Mouse (Mus musculus): ENCODE data around the gene Wfikkn1. TPM values are rescaled to one million over a fixed set of nuclear protein-coding genes. Genes with fewer than 3 reads are reported as not detected.
"Not testable (repeated sequence)": the region's sequence is repeated elsewhere in the genome, so short reads cannot be mapped to it uniquely, and the experiment has no call there.

Gene Wfikkn1
- polyA plus RNA-seq, 1 experiment from 2014 or later, result 0.71 TPM

GRCm38 (mm10) chr17:25873405-25874147 lies 7.1 kb downstream of the Wfikkn1 start:
- Histone ChIP-seq H3K36me3 (replicated peaks; ENCODE audit: control insufficient read depth, insufficient read depth) (peaks cover 10% of the 10 kb centered on the region), H3K27me3 (ENCODE audit: control insufficient read depth, insufficient read depth, low read length) (no peaks in the 10 kb centered on the region), H3K4me2 (replicated peaks) (peak overlapping the region; percentile 78), H3K27ac (peak overlapping the region; percentile 94), H3K4me1 (replicated peaks; ENCODE audit: control insufficient read depth, insufficient read depth, low read length) (peaks cover 23% of the 10 kb centered on the region), H3K4me3 (replicated peaks; ENCODE audit: low read length) (peak overlapping the region; percentile 68), H3K9ac (no peak overlapping the region), H3K9me3 (ENCODE audit: control insufficient read depth, low read length) (no peaks in the 10 kb centered on the region)
- DNase-seq (ENCODE audit: low spot score) (no peak), ATAC-seq (ENCODE audit: low FRiP score) (no peak)
- WGBS, result 84% methylated on average over 11 of the region's 11 CpGs

DNA sequence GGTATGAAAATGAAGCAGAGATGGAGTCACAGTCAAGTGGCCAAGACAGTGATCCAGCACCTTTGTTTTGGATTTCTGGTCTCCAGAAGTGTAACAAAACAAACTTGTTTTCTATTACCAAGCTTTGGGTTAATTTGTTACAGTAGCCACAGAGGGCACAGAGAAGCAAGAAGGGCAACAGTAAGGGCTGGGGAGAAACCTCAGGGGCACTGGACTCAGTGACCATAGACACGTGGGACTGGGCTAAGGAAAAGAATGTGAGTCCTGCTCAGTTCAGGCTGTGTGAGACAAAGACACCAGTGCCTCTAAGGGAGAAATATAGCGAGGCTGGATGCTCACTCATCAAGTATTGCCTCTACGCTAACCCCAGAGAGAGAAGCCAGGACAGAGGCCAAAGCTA lies 8.0 kb downstream of the Wfikkn1 start:
- H3K4me1 ChIP-seq (replicated peaks; ENCODE audit: control insufficient read depth, insufficient read depth, low read length), result peaks cover 27% of the 10 kb centered on the region
- WGBS, result 87% methylated on average over 3 of the region's 3 CpGs
- H3K4me2 ChIP-seq (replicated peaks), result no peak overlapping the region
- H3K27me3 ChIP-seq (ENCODE audit: control insufficient read depth, insufficient read depth, low read length), result no peaks in the 10 kb centered on the region
- H3K4me3 ChIP-seq (replicated peaks; ENCODE audit: low read length), result no peak overlapping the region
- no peak for ATAC-seq (ENCODE audit: low FRiP score)
- no peaks in the 10 kb centered on the region for H3K9me3 ChIP-seq (ENCODE audit: control insufficient read depth, low read length)
- no peak for DNase-seq (ENCODE audit: low spot score)
- no peak overlapping the region for H3K9ac ChIP-seq
- peaks cover 1% of the 10 kb centered on the region; the same call in 1 of the 2 replicates for H3K36me3 ChIP-seq (replicated peaks; ENCODE audit: control insufficient read depth, insufficient read depth)
- no peak overlapping the region for H3K27ac ChIP-seq

DNA sequence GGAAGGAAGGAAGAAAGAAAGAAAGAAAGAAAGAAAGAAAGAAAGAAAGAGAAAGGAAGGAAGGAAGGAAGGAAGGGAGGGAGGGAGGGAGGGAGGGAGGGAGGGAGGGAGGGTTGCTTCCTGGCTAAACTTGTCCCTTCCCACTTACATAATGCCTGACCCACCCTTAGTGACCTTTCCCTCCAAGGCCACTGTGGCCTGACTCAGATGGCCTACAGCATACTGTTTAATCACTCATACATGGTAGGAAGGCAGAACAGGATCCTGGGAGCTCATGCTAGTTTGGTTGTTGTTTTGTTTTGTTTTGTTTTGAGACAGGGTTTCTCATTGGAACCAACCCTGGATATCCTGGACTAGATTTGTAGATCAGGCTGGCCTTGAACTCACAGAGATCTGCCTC lies 9.1 kb downstream of the Wfikkn1 start:
- not testable (repeated sequence) for ATAC-seq (ENCODE audit: low FRiP score); H3K9ac ChIP-seq; H3K4me2 ChIP-seq (replicated peaks); H3K4me3 ChIP-seq (replicated peaks; ENCODE audit: low read length); H3K9me3 ChIP-seq (ENCODE audit: control insufficient read depth, low read length); H3K27me3 ChIP-seq (ENCODE audit: control insufficient read depth, insufficient read depth, low read length); H3K36me3 ChIP-seq (replicated peaks; ENCODE audit: control insufficient read depth, insufficient read depth); H3K27ac ChIP-seq; DNase-seq (ENCODE audit: low spot score)
- H3K4me1 ChIP-seq (replicated peaks; ENCODE audit: control insufficient read depth, insufficient read depth, low read length), result peaks cover 24% of the 10 kb centered on the region

GRCm38 (mm10) chr17:25869954-25870353 lies 10.7 kb downstream of the Wfikkn1 start:
- no peaks in the 10 kb centered on the region for H3K9me3 ChIP-seq (ENCODE audit: control insufficient read depth, low read length)
- WGBS, result 89% methylated on average over 2 of the region's 2 CpGs
- H3K9ac ChIP-seq, result no peak overlapping the region
- H3K4me2 ChIP-seq (replicated peaks), result no peak overlapping the region
- DNase-seq (ENCODE audit: low spot score), result no peak
- peaks cover 17% of the 10 kb centered on the region for H3K4me1 ChIP-seq (replicated peaks; ENCODE audit: control insufficient read depth, insufficient read depth, low read length)
- no peaks in the 10 kb centered on the region for H3K36me3 ChIP-seq (replicated peaks; ENCODE audit: control insufficient read depth, insufficient read depth)
- no peaks in the 10 kb centered on the region for H3K27me3 ChIP-seq (ENCODE audit: control insufficient read depth, insufficient read depth, low read length)
- H3K4me3 ChIP-seq (replicated peaks; ENCODE audit: low read length), result no peak overlapping the region
- no peak overlapping the region for H3K27ac ChIP-seq
- no peak for ATAC-seq (ENCODE audit: low FRiP score)

GRCm38 (mm10) chr17:25869498-25869897 lies 11.2 kb downstream of the Wfikkn1 start:
- DNase-seq (ENCODE audit: low spot score) (no peak), ATAC-seq (ENCODE audit: low FRiP score) (no peak)
- H3K4me3 ChIP-seq (replicated peaks; ENCODE audit: low read length), result no peak overlapping the region
- H3K4me1 ChIP-seq (replicated peaks; ENCODE audit: control insufficient read depth, insufficient read depth, low read length), result peaks cover 17% of the 10 kb centered on the region
- no peaks in the 10 kb centered on the region for H3K36me3 ChIP-seq (replicated peaks; ENCODE audit: control insufficient read depth, insufficient read depth)
- 91% methylated on average over 8 of the region's 8 CpGs for WGBS
- H3K4me2 ChIP-seq (replicated peaks), result no peak overlapping the region
- no peak overlapping the region for H3K27ac ChIP-seq
- H3K27me3 ChIP-seq (ENCODE audit: control insufficient read depth, insufficient read depth, low read length), result no peaks in the 10 kb centered on the region
- H3K9me3 ChIP-seq (ENCODE audit: control insufficient read depth, low read length), result no peaks in the 10 kb centered on the region
- no peak overlapping the region for H3K9ac ChIP-seq

- no peaks in the 10 kb centered on the region for H3K27me3 ChIP-seq (ENCODE audit: control insufficient read depth, insufficient read depth, low read length)
- H3K27ac ChIP-seq, result 0 out of 2 replicates have a peak within 1 kb of the TSS, but pooled peaks have one; percentile 10
- H3K4me2 ChIP-seq (replicated peaks), result peak within 1 kb of the TSS; percentile 92
- peaks cover 12% of the 10 kb centered on the region for H3K4me1 ChIP-seq (replicated peaks; ENCODE audit: control insufficient read depth, insufficient read depth, low read length)
- no peaks in the 10 kb centered on the region for H3K36me3 ChIP-seq (replicated peaks; ENCODE audit: control insufficient read depth, insufficient read depth)
- ATAC-seq (ENCODE audit: low FRiP score), result peak; percentile 88
- H3K9ac ChIP-seq, result peak within 1 kb of the TSS; percentile 70
- no peaks in the 10 kb centered on the region for H3K9me3 ChIP-seq (ENCODE audit: control insufficient read depth, low read length)
- DNase-seq (ENCODE audit: low spot score), result peak; percentile 77
- H3K4me3 ChIP-seq (replicated peaks; ENCODE audit: low read length), result peak within 1 kb of the TSS; percentile 72
- WGBS, result under 1% methylated on average over 24 of the region's 24 CpGs
Measured at GRCm38 (mm10) chr17:25868601-25869191, 12.0 kb downstream of the Wfikkn1 start, which contains the start of gene Mcrip2. Mcrip2 (minus strand) TSS chr17:25868764.

DNA sequence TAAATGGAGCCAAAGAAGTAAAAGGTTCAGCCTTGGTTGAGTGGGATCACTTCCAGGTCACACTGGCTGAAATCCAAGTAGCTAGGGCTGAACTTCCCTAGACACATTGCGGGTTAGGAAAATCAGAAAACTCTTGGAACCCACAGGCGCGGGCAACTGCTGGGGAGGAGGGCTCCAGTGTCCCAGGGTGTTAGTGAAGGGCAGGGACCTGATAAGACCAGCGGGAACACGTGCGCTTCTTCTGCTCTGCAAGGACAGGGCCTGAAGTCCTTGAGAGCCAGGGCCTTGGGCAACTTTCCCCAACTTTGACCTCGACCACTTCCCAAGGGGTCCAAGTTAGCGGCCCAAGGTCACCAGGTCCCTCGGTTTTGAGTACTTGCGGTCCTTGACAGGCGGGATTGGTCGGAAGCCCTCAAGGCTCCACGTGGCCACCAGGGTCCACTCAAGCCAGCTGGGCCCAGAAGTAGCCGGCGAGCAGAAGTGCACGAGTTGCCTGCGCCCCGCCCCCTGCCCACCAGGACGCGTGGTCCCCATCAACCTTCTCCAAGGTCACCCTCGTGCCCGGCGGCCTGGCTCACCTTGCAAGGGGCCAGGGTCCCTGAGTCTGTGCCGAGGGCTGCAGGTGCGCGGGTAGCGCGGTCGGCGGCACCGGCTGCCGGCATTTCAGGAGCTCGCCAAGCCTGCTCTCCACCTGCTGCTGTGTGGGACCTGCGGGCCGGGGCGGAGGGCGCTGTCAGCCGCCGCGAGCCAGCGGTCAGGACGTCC lies 12.6 kb downstream of the Wfikkn1 start:
- 1% methylated on average over 41 of the region's 42 CpGs for WGBS
- 0 out of 2 replicates have a peak overlapping the region, but pooled peaks have one; percentile 10 for H3K27ac ChIP-seq
- DNase-seq (ENCODE audit: low spot score), result no peak

DNA sequence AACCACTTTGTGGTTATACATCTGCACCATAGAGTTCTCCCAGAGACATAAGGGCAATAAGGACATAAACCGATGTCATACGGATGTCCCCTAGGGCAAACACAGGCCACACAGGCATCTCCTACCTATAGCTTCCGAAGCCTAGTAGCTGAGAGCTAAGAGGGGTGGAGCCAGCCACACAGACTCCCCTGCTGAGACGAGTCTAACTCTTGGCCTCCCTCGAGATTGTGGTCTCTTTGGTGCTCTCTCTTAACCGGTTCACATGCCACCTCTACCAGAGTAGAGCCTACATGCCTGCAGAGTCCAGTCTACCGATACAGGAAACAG lies 13.2 kb downstream of the Wfikkn1 start:
- Histone ChIP-seq H3K4me1 (replicated peaks; ENCODE audit: control insufficient read depth, insufficient read depth, low read length) (peaks cover 12% of the 10 kb centered on the region), H3K4me3 (replicated peaks; ENCODE audit: low read length) (peak overlapping the region; percentile 72), H3K9me3 (ENCODE audit: control insufficient read depth, low read length) (no peaks in the 10 kb centered on the region), H3K36me3 (replicated peaks; ENCODE audit: control insufficient read depth, insufficient read depth) (no peaks in the 10 kb centered on the region), H3K9ac (peak overlapping the region; percentile 70; the same call in 1 of the 2 replicates), H3K27ac (no peak overlapping the region), H3K27me3 (ENCODE audit: control insufficient read depth, insufficient read depth, low read length) (no peaks in the 10 kb centered on the region), H3K4me2 (replicated peaks) (peak overlapping the region; percentile 92)
- no peak for DNase-seq (ENCODE audit: low spot score)
- no peak for ATAC-seq (ENCODE audit: low FRiP score)
- WGBS, result 20% methylated on average over 7 of the region's 7 CpGs

More for the DNA sequence above, 12.6 kb downstream of the Wfikkn1 start:
- H3K4me2 ChIP-seq (replicated peaks), result peak overlapping the region; percentile 92
- H3K4me3 ChIP-seq (replicated peaks; ENCODE audit: low read length), result peak overlapping the region; percentile 72
- ATAC-seq (ENCODE audit: low FRiP score), result no peak; the same call in 1 of the 2 replicates
- no peaks in the 10 kb centered on the region for H3K9me3 ChIP-seq (ENCODE audit: control insufficient read depth, low read length)
- H3K9ac ChIP-seq, result peak overlapping the region; percentile 70
- no peaks in the 10 kb centered on the region for H3K27me3 ChIP-seq (ENCODE audit: control insufficient read depth, insufficient read depth, low read length)
- H3K4me1 ChIP-seq (replicated peaks; ENCODE audit: control insufficient read depth, insufficient read depth, low read length), result peaks cover 12% of the 10 kb centered on the region
- no peaks in the 10 kb centered on the region for H3K36me3 ChIP-seq (replicated peaks; ENCODE audit: control insufficient read depth, insufficient read depth)

DNA sequence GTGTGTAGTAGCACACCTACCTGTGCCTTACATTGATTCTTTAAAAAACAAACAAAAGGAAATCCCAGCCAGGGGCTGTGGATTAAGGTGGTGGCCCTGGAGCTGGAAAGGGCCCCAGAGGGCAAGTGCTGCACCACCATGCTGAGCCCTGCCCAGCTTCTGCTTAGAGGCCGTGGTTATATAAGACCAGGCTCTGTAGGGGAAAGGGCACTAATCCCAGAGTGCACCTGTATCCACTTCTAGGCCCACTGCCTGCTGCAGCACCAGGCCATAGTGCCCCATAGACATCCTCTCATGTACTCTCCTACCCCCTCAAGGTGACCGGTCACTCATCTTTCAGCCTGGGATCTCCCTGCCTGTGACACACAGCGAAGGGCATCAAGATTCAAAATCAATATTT lies 14.5 kb downstream of the Wfikkn1 start:
- ATAC-seq (ENCODE audit: low FRiP score) (no peak), DNase-seq (ENCODE audit: low spot score) (no peak)
- Histone ChIP-seq H3K9me3 (ENCODE audit: control insufficient read depth, low read length) (no peaks in the 10 kb centered on the region), H3K9ac (no peak overlapping the region), H3K4me2 (replicated peaks) (no peak overlapping the region), H3K4me3 (replicated peaks; ENCODE audit: low read length) (no peak overlapping the region), H3K27ac (no peak overlapping the region), H3K36me3 (replicated peaks; ENCODE audit: control insufficient read depth, insufficient read depth) (no peaks in the 10 kb centered on the region), H3K27me3 (ENCODE audit: control insufficient read depth, insufficient read depth, low read length) (no peaks in the 10 kb centered on the region), H3K4me1 (replicated peaks; ENCODE audit: control insufficient read depth, insufficient read depth, low read length) (peaks cover 18% of the 10 kb centered on the region)
- 96% methylated on average over 3 of the region's 3 CpGs for WGBS
